Mouse (Mus musculus) olfactory bulb, adult 2 months (tissue): Measurements from ENCODE around the gene Hes3.

Experiments
- CTCF ChIP-seq: fragments of 200-500 bp; IDR thresholded peaks from 2 replicates; pipeline ENCODE4 v1.5.1; 2012; ENCODE audit warnings: low read depth, mild to moderate bottlenecking, low read length, moderate library complexity; ENCODE audit not compliant: insufficient read depth
- POLR2A ChIP-seq: fragments of 200-500 bp; IDR thresholded peaks from 2 replicates; pipeline ENCODE4 v1.6.1; 2012; ENCODE audit warnings: mild to moderate bottlenecking, low read depth, low read length, moderate library complexity; ENCODE audit not compliant: insufficient read depth

DNA sequence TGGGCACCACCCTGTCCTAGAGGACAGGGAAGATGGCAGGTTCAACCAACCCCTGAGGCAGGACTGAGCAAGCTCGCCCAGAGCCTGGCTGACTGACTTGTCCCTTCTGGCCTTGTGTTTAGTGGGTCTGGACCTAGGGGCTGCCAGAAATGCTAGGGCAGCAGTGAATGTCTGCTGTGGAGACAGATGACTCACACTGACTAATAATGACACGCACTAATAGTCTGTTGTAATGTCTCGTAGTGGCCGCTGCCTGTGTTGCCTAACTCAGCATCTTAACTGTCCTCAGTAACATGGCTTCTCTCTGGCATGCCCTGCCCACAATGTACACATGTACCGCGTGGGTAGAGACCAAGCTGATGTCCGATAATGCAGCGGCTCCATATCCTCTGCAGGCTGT lies 31.0 kb downstream of the Hes3 start:
- TF ChIP-seq POLR2A (no peak), CTCF (no peak)
